Mouse (Mus musculus) olfactory bulb, adult 2 months (tissue): ENCODE data around the gene Pheta1. TPM values are rescaled to one million over a fixed set of nuclear protein-coding genes. Genes with fewer than 3 reads are reported as not detected.

Experiments
- H3K27ac ChIP-seq: fragments of 200-500 bp; 2 replicates; pipeline ENCODE4 v1.5.1; 2012; ENCODE audit warnings: low read depth, low read length; ENCODE audit not compliant: insufficient read depth
- H3K4me1 ChIP-seq: fragments of 200-500 bp; 2 replicates; pipeline ENCODE4 v1.6.1; 2012; ENCODE audit warnings: low read length; ENCODE audit not compliant: control insufficient read depth, insufficient read depth
- H3K4me3 ChIP-seq: fragments of 200-500 bp; 2 replicates; pipeline ENCODE4 v1.5.1; 2012; ENCODE audit warnings: mild to moderate bottlenecking, low read depth, low read length, moderate library complexity; ENCODE audit not compliant: insufficient read depth
- CTCF ChIP-seq: fragments of 200-500 bp; IDR thresholded peaks from 2 replicates; pipeline ENCODE4 v1.5.1; 2012; ENCODE audit warnings: low read depth, mild to moderate bottlenecking, low read length, moderate library complexity; ENCODE audit not compliant: insufficient read depth
- POLR2A ChIP-seq: fragments of 200-500 bp; IDR thresholded peaks from 2 replicates; pipeline ENCODE4 v1.6.1; 2012; ENCODE audit warnings: mild to moderate bottlenecking, low read depth, low read length, moderate library complexity; ENCODE audit not compliant: insufficient read depth
- WGBS: fragments of 180-500 bp; shearing (Covaris S2); methylation state at CpG from one replicate; pipeline ENCODE4 v1.1.7; 2018; 5-methylcytosine and 5-hydroxymethylcytosine counted together
- polyA plus RNA-seq: library from polyadenylated mRNA; stranded (reverse); fragments of >200 nt; gene quantifications from 2 replicates; pipeline ENCODE4 v1.2.4, GENCODE M21; 2012; ENCODE audit warnings: low replicate concordance; ENCODE audit not compliant: missing spikeins, insufficient read depth, insufficient read length

Pheta1 gene
- polyA plus RNA-seq, 1 experiment, result not detected

- H3K4me3 ChIP-seq, result no peak overlapping the region
- no peak overlapping the region for H3K27ac ChIP-seq
- TF ChIP-seq POLR2A, result no peak
- no peak for TF ChIP-seq CTCF
- H3K4me1 ChIP-seq, result peaks cover 23% of the 10 kb centered on the region
- 63% methylated on average over 9 of the region's 9 CpGs for WGBS
Measured at GRCm38 (mm10) chr5:121889819-121890362, 41.1 kb downstream of the Pheta1 start.

- H3K4me3 ChIP-seq, result no peak overlapping the region
- WGBS, result 97% methylated on average over 7 of the region's 7 CpGs
- peaks cover 31% of the 10 kb centered on the region for H3K4me1 ChIP-seq
- TF ChIP-seq POLR2A, result no peak
- no peak for TF ChIP-seq CTCF
- H3K27ac ChIP-seq, result no peak overlapping the region
Measured at GRCm38 (mm10) chr5:121890925-121891324, 42.1 kb downstream of the Pheta1 start.

- WGBS, result 93% methylated on average over 14 of the region's 14 CpGs
- Histone ChIP-seq H3K4me1 (peaks cover 32% of the 10 kb centered on the region), H3K27ac (no peak overlapping the region), H3K4me3 (no peak overlapping the region)
- TF ChIP-seq CTCF, result no peak
- TF ChIP-seq POLR2A, result no peak
Measured at GRCm38 (mm10) chr5:121892281-121892680, 43.5 kb downstream of the Pheta1 start.

GRCm38 (mm10) chr5:121893581-121893980 lies 44.8 kb downstream of the Pheta1 start:
- Histone ChIP-seq H3K4me3 (no peak overlapping the region), H3K27ac (no peak overlapping the region), H3K4me1 (peaks cover 32% of the 10 kb centered on the region)
- 40% methylated on average over 3 of the region's 3 CpGs for WGBS
- TF ChIP-seq POLR2A, result no peak
- TF ChIP-seq CTCF, result no peak

GRCm38 (mm10) chr5:121894647-121895046 lies 45.9 kb downstream of the Pheta1 start:
- Histone ChIP-seq H3K27ac (no peak overlapping the region), H3K4me3 (no peak overlapping the region), H3K4me1 (peaks cover 28% of the 10 kb centered on the region)
- TF ChIP-seq POLR2A (no peak), CTCF (no peak)
- 51% methylated on average over 10 of the region's 10 CpGs for WGBS

GRCm38 (mm10) chr5:121895117-121895756 lies 46.5 kb downstream of the Pheta1 start:
- Histone ChIP-seq H3K27ac (no peak overlapping the region), H3K4me1 (peaks cover 22% of the 10 kb centered on the region), H3K4me3 (no peak overlapping the region)
- TF ChIP-seq POLR2A (no peak), CTCF (no peak)
- 24% methylated on average over 24 of the region's 24 CpGs for WGBS

- 53% methylated on average over 23 of the region's 23 CpGs for WGBS
- no peak overlapping the region for H3K4me3 ChIP-seq
- TF ChIP-seq POLR2A (no peak), CTCF (no peak)
- 0 out of 2 replicates have a peak, but pooled peaks cover 2% of the 10 kb centered on the region for H3K4me1 ChIP-seq
- no peak overlapping the region for H3K27ac ChIP-seq
Measured at GRCm38 (mm10) chr5:121902809-121903745, 54.3 kb downstream of the Pheta1 start.

Other genes starting within 250 kb of the Pheta1 start
- not detected in 2 replicates for gene Acad12, start 230.0 kb upstream of the Pheta1 start, polyA plus RNA-seq
- gene Acad10, start 188.5 kb upstream of the Pheta1 start, polyA plus RNA-seq, result not detected in 2 replicates
- gene Brap, start 188.4 kb upstream of the Pheta1 start, polyA plus RNA-seq, result not detected in 2 replicates
- not detected in 2 replicates for gene Atxn2, start 137.6 kb upstream of the Pheta1 start, polyA plus RNA-seq
- not detected in 2 replicates for gene Sh2b3, start 11.3 kb upstream of the Pheta1 start, polyA plus RNA-seq
- gene Cux2, start 201.1 kb downstream of the Pheta1 start, polyA plus RNA-seq, result not detected in 2 replicates